Mouse (Mus musculus) layer of hippocampus, adult 8-10 months (tissue): Measurements from ENCODE around the gene Adap1. TPM values are rescaled to one million over a fixed set of nuclear protein-coding genes. Genes with fewer than 3 reads are reported as not detected.

ENCODE experiments used
- DNase-seq, 2 experiments: peaks; one replicate each; pipeline ENCODE4 v3.0.0; 2022; ENCODE audit warnings: low spot score in 2 of 2
- total RNA-seq, 4 experiments: library from RNA; stranded (reverse); gene quantifications; 2 replicates each; pipeline ENCODE4 v1.2.4; 2022

Adap1 gene
- total RNA-seq, result 100 to 1,000 TPM; 148 to 186 (median 164) TPM

DNA sequence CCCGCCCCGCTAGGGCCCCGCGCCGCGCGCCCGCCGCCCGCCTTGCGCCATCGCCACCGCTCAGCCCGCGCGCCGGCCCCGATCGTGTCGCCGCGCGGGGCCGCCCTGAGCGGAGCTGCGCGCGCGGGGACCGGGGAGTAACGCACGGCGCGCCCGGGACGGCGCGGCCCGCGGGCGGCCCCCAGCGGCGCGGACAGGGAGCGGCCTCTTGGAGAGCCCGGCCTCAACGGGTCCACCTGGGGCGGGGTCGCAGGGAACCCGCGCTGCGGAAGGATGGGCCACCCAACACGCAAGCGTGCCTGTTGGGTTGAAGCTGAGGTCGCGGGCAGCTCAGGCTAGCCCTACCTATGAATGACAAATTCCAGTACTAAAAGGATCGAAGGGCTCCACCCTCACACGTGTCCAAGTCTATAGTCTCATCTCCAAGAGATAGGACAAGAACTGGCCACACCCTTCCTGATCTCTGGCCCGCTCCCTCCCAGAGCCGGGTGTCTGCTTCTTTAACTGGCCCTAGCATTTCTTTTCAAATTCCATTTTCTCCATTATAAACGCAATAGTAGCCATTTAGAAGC is at the start of gene Adap1:
Gene Adap1, minus strand, starts transcription at position 228 of the 572 bp plus-strand sequence.
- DNase-seq, result peak in 1 of 2 experiments; percentile 65

DNA sequence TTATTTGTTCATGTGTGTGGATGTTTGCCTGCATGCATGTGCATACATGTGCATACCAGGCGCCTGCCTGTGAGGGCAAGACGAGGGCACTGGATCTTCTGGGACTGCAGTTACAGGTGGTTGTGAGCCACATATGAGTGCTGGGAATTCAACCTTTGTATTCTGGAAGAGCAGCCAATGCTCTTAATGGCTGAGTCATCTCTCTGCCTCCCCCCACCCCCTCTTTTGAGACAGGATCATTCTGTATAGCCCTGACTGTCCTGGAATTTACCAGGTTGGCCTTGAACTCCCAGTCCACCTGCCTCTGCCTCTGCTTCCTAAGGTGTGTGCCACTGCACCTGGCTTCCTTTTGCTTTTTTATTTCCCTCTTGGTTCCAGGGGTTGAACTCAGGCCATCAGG is 49.4 kb upstream of the Adap1 start:
- DNase-seq, result no peak

DNA sequence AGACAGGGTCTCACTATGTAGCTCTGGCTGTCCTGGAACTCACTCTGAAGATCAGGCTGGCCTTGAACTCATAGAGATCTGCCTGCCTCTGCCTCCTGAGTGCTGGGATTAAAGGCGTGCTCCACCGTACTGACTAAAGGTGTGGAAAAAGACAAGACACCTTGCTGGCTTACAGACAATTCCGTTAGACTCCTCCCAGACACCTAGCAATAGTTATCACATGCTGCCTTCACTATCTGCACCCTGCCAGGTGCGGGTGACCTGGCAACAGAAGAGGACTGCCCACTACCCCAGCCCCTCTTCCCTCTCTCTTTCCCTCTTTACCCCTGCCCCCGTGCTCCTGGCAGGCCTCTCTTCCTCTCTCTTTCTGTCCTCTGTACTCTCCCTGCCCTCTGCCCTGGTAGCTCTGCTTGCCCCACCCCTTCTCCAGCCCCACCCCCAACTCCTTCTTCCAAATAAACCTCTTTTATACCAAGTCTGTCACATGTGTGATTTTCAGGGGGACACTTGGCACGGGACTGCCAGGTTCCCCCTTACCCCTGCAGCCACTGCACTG is 48.5 kb upstream of the Adap1 start:
- no peak for DNase-seq

DNA sequence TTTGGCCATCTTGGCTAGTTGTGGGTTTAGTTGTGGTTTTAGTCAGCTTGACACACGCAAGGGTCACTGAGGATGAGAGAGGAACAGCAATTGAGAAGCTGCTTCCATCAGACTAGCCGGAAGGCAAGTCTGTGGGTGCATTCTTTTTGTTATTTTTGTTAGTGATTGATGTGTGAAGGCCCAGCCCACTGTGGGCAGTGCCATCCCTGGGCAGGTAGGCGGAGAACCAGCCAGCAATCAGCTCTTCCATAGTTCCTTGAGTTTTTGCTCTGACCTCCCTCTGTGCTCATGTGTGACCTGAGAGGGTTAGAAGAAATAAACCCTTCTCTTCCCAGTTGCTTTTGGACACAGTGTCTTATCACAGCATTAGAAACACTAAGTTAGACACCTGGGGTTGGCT is 47.7 kb upstream of the Adap1 start:
- DNase-seq, result no peak

DNA sequence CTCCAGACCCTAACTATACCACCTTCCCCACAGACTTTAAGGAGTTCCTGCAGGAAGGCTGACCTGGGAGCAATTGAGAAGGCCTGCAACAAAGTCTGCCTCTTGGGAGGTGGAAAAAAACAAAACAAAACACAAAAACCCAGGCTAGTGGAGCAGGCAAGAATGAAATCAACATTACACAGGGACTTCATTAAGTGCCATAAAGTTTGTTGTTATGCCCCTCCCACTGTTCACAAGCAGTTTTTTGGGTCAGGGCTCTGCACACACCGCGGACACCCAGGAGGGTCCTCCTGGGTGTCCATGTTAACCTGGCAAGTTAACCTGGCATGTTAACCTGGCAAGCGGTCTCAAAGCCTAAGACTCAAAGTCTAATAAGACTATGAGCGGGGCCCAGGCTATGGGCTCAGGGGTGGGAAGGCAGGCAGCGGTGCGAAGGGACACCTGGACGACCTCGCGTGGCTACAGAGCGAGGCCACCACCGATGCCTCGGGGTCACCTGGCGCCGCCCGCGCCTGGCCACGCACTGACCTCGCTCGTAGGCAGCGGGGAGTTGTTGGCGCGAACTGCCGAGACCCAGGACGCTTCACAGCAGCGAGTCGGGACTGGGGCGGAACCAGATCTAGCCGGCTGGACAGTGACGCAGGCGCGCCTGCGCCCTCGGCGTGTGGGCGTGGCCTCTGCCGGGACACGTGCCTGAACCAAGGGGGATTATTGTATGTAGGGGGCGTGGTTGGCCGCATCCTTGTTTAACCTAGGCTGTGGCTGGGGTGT is 46.4 kb upstream of the Adap1 start:
- DNase-seq, result peak; percentile 75 to 84

DNA sequence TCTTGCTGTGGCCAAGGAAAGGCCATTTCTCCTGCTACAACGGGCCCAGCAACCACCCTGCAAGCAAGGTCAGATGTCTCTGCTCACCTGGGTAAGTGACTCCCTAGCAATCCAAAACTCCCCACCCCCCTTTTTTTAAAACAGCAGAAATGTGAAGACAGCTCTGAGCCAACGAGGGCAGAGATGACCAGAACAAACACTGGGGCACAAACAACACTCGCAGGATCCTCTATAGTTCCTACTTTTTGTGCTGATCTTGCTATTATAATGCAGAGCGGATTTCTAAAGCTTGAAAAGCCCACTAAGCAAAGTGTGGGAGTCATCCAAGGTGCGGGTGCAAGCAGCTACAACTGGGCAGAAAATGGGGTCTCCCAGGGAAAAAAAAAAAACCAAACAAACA is 45.7 kb upstream of the Adap1 start:
- DNase-seq, result no peak

DNA sequence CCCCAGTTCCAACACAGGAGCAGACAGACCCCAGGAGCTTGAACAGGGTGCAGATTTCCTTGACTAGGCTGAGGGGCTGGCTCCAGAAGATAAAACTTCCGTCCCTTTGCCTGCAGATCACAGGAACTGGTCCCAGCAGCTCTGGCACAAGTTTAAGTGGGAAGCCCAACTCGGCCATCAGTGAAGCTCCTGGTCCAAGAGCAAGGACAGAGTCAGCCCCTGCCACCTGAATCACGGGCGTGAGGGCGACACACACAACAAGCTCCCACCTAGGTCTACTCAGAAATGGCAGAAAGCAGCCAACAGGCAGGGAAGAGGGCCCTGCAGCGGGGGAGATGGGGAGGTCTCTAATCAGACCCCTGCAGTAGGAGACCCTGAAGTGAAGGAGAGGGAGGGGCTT is 44.9 kb upstream of the Adap1 start:
- no peak for DNase-seq

DNA sequence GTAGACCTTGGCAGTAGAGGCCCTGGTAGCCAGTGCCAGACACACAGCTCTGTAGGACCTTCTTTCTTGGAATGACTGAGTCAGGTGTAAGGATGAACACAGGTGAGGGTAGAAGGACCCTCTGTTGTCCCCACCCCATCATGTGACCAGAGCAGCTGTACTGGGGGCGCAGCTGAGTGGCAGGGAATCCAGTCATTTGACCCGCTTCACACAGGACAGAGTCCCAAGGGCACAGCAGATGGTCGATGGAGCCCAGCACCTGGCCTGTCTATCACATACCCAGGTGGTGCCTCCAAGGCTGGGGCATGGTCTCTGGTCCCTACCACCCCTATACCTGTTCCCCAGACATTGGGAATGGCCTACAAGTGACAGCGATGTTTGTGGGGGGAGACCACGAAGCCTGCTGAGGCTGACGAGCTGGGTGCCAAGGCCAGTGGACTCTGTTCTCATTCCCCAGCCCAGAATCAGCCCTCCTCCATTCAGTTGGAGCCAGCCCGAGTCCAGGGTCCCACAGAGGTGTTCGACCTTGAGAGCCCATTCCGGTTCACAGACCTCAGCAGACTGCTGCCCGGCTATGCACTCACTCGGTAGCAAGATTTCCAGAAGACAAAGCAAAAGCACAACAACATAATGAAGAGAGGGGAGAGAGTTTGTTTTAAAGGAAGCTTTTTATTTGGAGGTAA is 43.4 kb upstream of the Adap1 start:
- no peak for DNase-seq

DNA sequence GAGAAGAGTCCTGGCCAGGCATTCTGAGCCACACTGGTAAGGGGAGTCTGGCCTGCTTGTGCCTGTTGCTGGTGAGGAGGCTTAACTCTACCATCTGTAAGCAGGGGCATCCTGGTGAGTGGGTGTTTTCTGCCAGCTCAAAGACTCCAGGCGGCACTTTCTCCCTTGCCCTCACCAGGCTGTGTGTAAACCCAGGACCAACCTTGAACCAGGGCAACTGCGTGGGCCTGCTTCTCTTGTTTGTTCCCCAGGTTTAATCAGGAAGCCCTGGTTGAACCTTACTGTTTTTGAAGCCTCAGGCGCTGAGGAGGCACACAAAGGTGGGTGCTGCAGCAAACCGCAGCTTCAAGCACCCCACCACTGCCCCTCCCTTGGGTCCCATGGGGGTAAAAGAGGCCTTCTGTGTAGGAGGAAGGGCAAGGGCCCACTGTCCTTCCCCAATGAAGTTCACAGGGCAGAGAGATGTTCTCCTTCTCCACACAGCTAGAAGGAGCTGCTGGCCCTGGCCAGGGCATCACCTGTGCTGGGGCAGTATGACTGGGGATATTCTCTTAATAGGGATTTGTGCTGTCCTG is 42.5 kb upstream of the Adap1 start:
- DNase-seq, result no peak

DNA sequence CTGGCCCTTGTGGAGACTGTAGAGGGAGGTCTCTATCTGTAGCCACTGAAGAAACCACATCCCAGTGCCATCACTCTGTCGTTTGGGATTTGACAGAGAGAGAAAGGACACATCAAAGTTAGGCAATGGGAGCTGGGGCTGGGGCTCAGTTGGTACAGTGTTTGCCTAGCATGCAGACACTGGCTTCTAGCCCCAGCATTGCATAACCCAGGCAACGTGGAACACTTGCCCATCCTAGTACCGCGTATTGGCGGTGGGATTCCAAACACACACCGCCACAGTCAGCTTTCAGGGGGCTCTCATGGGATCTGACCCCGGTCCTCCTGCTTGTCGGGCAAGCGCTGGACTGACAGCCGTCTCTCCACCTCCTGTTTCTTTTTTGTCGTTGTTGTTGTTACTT is 41.1 kb upstream of the Adap1 start:
- DNase-seq, result no peak

DNA sequence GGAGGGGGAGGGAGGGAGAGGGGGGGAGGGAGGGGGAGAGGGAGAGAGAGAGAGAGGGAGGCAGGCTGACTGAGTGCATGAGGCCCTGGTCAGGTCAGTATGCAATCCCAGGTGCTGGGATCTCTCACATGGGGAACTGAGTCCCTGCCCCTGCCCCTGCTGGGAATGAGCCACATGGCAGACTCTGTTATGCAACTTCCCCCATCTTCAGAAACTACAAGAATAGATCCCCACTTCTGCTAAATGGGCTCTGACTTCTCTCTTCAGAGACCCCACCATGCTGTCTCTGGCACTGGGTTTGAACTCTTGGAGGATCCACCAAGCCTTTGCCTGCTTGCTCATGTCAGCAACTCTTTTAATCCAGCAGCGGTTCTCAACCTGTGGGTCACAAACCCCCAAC is 40.4 kb upstream of the Adap1 start:
- no peak for DNase-seq

DNA sequence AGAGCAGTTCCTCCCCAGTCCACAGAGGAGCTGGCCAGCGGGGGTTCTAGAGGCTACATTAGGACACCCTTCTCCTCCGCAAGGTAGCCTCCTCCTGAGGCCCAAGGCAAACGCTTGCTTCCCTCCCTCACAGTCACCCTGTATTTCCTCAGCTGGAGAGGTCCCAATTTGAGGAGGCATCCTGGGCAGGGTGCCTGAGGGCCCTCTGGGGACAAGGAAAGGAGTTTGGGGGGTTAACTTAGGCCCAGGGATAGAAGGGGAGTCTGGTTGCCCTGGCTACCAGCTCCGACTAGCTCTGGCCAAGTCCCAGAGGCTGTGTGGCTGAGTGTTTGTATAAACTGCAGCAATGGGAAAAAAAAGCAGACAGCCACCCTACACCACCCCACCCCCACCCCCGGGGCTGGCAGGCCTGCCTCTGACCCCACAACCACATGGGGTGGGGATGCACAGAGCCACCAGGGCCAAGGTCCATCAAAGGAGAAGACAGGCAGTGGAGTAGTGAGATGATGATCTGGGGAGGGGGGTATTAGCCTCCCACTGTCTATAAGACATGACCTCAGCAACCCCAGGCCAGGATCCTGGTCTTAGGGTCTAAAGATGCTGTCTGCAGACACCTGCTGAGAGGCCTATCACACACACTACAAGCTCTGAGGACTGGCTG is 39.6 kb upstream of the Adap1 start:
- DNase-seq, result no peak

DNA sequence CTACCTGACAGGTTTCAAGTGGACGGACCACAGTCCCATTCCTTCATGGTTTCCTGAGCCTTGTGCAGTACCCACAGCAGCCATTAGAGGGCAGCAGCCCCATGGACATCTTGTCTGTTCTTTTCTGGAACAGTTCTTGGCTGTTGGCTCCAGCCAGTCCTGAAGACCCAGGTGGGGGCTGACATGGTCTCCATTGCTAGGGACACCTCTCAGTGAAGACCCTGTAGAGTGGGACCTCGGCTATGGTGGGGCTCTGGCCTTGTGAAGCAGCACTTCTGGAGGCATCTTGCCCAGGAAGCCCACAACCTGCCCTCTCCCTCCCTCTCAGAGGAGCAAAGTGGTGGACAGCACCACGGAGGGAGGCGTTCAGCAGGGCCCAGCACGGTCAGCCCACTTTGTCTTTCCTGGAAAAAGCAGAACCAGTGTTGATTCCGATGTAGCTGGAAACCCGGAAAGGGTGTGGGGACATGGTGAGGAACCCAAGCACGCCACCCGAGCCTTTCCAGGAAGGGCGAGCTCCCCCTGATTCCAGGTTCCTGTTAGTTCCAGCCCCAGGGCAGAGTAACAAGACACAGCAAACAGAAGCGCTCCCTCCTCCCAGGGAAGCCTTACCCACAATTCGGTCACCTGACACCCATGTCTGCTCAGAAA is 39.0 kb upstream of the Adap1 start:
- peak; percentile 78 to 92 for DNase-seq

DNA sequence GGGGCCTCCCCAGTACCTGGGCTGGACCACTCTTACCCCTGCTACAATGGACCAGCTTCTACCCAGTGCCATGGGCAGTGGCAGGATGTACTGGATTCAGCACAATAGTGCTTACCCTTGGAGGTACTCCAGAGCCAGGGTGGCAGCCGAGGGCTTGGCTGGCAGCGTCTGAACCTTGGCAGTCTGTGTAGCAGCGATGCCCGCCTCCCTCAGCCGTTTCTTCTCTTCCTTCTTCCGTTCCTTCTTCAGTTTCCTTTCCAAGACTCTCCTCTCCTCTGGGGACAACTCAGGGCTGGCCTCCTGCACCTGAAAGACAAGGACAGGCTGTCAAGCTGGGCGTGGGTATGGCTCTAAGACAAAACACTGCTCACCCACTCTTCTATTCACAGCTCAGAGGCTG is 38.4 kb upstream of the Adap1 start:
- no peak for DNase-seq

DNA sequence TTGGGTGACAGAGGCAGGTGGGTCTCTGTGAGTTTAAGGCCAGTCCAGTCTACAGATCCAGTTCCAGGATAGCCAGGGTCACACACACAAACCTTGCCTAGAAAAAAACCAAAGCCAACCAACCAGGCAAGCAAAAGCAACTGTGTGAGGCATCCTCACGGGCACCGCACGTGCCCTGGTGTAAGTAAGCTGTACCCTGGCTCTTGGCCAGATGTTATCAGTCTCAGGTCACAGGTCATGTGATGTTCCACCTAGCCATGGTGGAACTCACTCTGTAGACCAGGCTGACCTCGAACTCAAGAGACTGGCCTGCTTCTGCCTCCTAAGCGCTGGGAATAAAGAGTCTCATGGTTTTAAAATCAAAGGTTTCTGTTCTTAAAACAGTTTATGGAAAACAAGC is 33.8 kb upstream of the Adap1 start:
- DNase-seq, result no peak

DNA sequence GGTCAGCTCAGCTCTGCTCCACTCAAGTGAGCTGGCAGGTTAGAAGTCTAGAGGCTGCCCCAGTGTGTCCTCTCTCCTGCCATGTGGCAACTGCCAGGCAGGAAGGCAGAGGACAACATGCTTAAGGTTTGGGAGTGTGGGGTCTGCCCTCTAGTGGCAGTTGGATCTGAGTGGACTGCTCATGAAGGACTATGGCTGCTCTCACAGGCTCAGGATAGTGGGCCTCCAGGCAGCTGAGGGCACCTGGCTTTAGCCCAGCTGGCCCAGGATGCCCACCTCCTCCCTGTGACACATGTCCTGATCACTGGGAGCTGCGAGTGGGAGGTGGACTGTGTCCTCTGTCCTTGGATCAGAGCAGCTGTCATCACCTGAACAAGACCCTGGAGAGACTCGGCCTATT is 33.2 kb upstream of the Adap1 start:
- no peak for DNase-seq

DNA sequence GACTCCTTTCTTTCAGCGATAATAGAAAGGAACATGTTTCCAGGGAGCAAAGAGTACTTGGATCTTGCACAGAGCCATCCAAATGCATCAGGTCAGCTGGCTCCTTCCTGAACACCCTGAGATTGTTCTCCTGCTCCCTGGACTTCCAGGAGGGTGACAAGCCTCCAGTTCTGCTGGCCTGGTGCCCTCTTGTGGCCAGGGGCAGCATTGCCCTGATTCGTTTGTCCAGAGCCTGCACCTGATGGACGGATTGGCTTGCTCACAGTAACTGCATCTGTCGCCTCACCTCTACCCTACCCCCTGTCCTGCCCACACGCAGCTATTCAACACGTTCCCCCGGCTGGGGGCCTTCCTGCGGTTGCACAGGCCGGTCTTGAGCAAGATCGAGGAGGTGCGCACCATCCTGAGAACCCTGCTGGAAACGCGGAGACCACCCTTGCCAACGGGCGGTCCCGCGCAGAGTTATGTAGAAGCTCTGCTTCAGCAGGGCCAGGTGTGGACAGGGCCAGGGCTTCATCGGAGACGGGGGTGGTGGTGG is 29.9 kb upstream of the Adap1 start:
- peak; percentile 69 to 83 for DNase-seq

DNA sequence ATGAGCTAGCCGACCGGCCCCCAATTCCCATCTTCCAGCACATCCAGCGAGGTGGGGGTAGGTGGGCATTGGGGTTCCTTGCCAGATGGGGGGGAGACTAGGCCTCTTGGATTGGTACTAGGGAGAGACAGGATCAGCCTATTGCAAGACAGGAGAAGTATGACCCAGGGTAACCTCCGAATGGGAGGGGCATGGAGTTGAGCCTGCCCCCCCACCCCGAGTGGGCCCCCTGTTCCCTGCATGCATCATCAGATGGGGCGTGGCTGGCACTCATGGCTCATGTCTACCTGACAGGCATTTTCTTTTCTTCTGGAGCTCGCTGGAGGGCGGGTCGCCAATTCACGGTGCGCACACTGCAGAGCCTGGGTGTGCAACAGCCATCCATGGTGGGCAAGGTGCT is 28.5 kb upstream of the Adap1 start:
- DNase-seq, result no peak

DNA sequence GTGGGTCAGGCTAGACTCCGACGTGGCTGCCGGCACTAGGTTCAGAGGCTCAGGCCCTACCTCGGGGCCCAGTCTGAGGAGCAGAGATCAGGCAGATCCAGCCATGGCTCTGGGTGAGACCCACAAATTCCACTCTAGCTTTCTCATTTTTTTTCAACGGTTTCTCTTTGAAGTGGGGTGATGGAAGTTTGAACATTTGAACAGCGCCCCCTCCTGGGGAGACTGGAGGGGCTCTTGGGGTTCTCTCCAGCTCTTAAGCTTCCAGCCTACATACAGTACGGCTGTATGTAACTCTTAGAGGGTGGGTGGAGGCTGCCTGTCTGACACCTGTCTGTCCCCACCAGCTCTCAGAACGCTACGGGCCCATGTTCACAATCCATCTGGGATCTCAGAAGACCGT is 28.1 kb upstream of the Adap1 start:
- no peak for DNase-seq

DNA sequence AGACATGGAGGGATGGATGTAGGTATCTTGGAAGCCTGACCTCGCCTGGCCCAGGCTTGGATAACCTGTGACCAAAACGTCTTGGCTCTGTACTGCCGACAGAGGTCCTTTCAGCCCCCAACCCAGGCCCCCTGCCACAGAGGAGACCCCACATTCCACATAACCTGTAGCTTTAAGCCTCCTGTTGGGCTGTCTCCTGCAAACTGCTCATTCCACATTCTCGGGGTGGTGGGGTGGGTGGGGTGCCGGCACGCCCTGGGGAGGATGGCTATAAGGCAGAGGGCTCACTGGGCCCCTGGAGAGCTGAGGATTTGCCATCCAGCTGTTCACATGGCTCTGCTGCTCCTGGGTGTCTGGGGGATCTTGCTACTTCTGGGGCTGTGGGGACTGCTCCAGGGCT is 26.9 kb upstream of the Adap1 start, which contains the start of gene Cyp2w1:
Gene Cyp2w1, plus strand, starts transcription at position 301 of the 400 bp plus-strand sequence.
- no peak for DNase-seq

DNA sequence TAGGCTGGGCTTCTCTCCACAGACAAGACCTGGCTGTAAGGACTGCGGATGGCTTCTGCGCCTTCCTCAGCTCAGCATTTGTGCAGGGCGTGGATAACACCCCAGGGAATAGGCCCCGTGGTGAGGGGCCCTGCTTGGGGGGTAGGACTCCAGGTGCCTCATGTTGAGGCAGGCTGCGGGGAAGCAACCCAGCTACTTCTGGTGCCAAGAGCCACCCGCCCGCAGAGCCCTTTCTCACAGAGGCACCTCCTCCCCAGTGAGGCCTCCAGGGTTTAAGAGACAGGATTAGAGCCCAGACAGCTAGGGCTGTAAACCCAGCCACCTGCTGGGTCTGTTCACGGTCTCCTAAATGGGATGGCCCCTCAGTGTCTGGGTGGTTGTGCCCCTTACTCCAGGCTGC is 26.2 kb upstream of the Adap1 start:
- DNase-seq, result no peak
